Mouse (Mus musculus): ENCODE results near the gene Idnk.

DNA sequence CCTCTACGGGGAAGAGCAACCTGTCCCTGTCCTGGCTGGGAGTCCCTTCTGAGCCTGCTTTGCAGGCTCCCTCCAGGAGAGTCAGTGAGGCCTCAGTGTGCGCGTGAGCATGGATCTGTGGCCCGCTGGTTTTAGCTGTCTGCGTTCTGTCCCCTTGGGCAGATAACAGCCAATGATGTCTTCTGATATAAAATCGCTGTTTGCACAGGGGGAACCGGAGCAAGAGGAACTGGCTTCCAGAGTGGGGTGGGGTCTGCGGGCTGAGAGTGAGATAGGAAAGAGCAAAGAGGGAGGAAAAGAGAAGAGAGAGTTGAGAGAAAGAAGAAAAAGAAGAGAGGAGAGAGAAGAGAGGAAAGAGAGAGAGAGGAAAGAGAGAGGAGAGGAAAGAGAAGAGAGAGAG, 413 bp upstream of the Idnk start:
- TF ChIP-seq CTCF (IDR thresholded peaks at IDR 0.05; ENCODE audit: control insufficient read depth, insufficient read depth, low read length) = no peak
- no peak for TF ChIP-seq POLR2A (IDR thresholded peaks at IDR 0.05; ENCODE audit: borderline replicate concordance, control insufficient read depth, low read depth, low read length)

All from bone marrow, adult 2 months (tissue).